ENCODE assay signal across 8 mouse cellular contexts in the genomic region with DNA sequence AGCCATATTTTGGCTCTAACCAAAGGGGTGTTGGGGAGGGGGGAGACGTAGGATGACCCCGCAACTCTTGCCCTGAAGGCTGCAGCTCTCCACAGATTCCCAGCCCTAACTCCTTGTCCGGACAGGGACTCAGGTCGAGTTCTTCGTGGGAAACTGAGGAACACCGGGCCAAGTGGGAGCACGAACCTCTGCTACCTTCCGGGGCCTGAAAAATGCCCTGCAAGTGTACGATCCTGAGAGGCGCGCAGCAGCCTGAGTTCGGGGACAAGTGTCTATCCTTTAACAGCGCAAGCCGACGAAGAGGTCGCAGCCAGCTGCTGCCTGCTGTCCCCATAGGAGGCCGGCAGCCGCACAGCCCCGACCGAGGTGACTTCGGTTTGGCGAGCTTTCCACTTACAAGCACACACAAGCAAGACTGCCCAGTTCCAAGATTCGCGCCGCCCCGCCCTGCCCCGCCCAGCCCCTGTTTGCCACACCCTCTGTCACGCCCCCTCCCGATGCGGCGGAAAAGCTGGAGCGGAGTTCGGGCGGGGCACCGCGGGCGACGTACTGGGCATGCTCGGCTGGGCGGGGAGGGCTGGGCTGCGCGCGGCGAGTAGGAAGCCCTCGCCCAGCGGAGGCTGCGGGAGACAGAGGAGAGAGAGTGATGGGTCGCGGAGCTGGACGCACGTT. TPM values are rescaled to one million over a fixed set of nuclear protein-coding genes. Genes with fewer than 3 reads are reported as not detected.
DNase-seq lines count a peak whose midpoint lies in the region; ATAC-seq and TF ChIP-seq lines count a peak whose summit lies in the region.

No protein-coding gene starts in this region.

- peak overlapping the region; percentile 93 for H3K27ac ChIP-seq in embryonic facial prominence, embryonic 10.5 days (replicated peaks)
- H3K27ac ChIP-seq in intestine, postnatal 0 days (ENCODE audit: low read depth, low read length): peak overlapping the region; percentile 88
- H3K27ac ChIP-seq in midbrain, embryonic 10.5 days (replicated peaks): peak overlapping the region; percentile 94

- no peaks in the 10 kb centered on the region for H3K27me3 ChIP-seq in embryonic facial prominence, embryonic 10.5 days (replicated peaks; ENCODE audit: low read depth, poor library complexity, severe bottlenecking)
- H3K27me3 ChIP-seq in intestine, postnatal 0 days (replicated peaks; ENCODE audit: control insufficient read depth, insufficient read depth, low read length): no peaks in the 10 kb centered on the region
- no peaks in the 10 kb centered on the region for H3K27me3 ChIP-seq in midbrain, embryonic 10.5 days (ENCODE audit: low read depth, poor library complexity, severe bottlenecking)

- peak; percentile 64 for ATAC-seq in granulocyte monocyte progenitor cell, adult 5-6 weeks (replicated peaks; ENCODE audit: poor library complexity, severe bottlenecking)
- peak; percentile 90 for ATAC-seq in intestine, postnatal 0 days

- peak overlapping the region; percentile 93 for H3K4me2 ChIP-seq in intestine, postnatal 0 days (replicated peaks; ENCODE audit: low read depth)

- H3K9ac ChIP-seq in intestine, postnatal 0 days (ENCODE audit: low read depth, low read length): peak overlapping the region; percentile 69

- TF ChIP-seq CTCF in intestine, postnatal 0 days (IDR thresholded peaks at IDR 0.05; ENCODE audit: low read depth): no peak

- no peaks in the 10 kb centered on the region for H3K9me3 ChIP-seq in embryonic facial prominence, embryonic 10.5 days
- no peaks in the 10 kb centered on the region for H3K9me3 ChIP-seq in intestine, postnatal 0 days (ENCODE audit: control insufficient read depth)
- H3K9me3 ChIP-seq in midbrain, embryonic 10.5 days (replicated peaks): no peaks in the 10 kb centered on the region

- under 1% methylated on average over 49 of the region's 51 CpGs for WGBS in embryonic facial prominence, embryonic 10.5 days
- under 1% methylated on average over 51 of the region's 51 CpGs for WGBS in intestine, postnatal 0 days
- WGBS in midbrain, embryonic 10.5 days: under 1% methylated on average over 51 of the region's 51 CpGs

- H3K4me1 ChIP-seq in embryonic facial prominence, embryonic 10.5 days: peaks cover 17% of the 10 kb centered on the region
- H3K4me1 ChIP-seq in intestine, postnatal 0 days (replicated peaks; ENCODE audit: control insufficient read depth, insufficient read depth, low read length): no peaks in the 10 kb centered on the region
- peaks cover 33% of the 10 kb centered on the region for H3K4me1 ChIP-seq in midbrain, embryonic 10.5 days

- peak; percentile 98 for DNase-seq in adrenal gland, postnatal 14 days
- peak; percentile 98 for DNase-seq in embryonic facial prominence, embryonic 10.5 days (ENCODE audit: low spot score)
- peak; percentile 95 for DNase-seq in left cerebral cortex, postnatal 36 days (ENCODE audit: low spot score in 2 of 2)
- DNase-seq in midbrain, embryonic 10.5 days (ENCODE audit: low spot score): peak; percentile 97
- DNase-seq in right cerebral cortex, postnatal 36 days (ENCODE audit: low spot score in 2 of 2): peak; percentile 92 to 93
- peak; percentile 94 to 97 for DNase-seq in urinary bladder, postnatal 4 days (ENCODE audit: low spot score in 2 of 2)

- intact Hi-C loops in left cerebral cortex, postnatal 36 days (cut with DNase I): loop anchor here (2.0 to 10.0 kb wide), 3 partner anchors 97 to 807 kb away; no protein-coding TSS in a partner anchor

- peaks cover 4% of the 10 kb centered on the region; the same call in 1 of the 2 replicates for H3K36me3 ChIP-seq in embryonic facial prominence, embryonic 10.5 days (replicated peaks)
- no peaks in the 10 kb centered on the region for H3K36me3 ChIP-seq in intestine, postnatal 0 days (ENCODE audit: control insufficient read depth, insufficient read depth)
- H3K36me3 ChIP-seq in midbrain, embryonic 10.5 days: 0 out of 2 replicates have a peak, but pooled peaks cover 8% of the 10 kb centered on the region

- H3K4me3 ChIP-seq in embryonic facial prominence, embryonic 10.5 days: peak overlapping the region; percentile 80
- H3K4me3 ChIP-seq in intestine, postnatal 0 days (ENCODE audit: low read depth, low read length): peak overlapping the region; percentile 83
- H3K4me3 ChIP-seq in midbrain, embryonic 10.5 days: peak overlapping the region; percentile 84

RNA-seq across cellular contexts. Expression of a gene that starts 1.6 kb away (rescaled TPM):
- 0.19 TPM in 1 of 2 replicates, not detected in the other for total RNA-seq in adrenal gland, postnatal 14 days (2021)
- not detected in 2 replicates for polyA plus RNA-seq in embryonic facial prominence, embryonic 10.5 days (2016; fragmentation: Nextera tagmentation; extraction: Ambion mirVana)
- total RNA-seq in granulocyte monocyte progenitor cell, adult 5-6 weeks (2014; fragmentation: Nextera tagmentation): 0.06 TPM in 1 of 2 replicates, not detected in the other
- total RNA-seq in granulocyte monocyte progenitor cell, adult 5-6 weeks (2017): 0.15 and 0.34 TPM in 2 replicates
- not detected in 2 replicates for polyA plus RNA-seq in intestine, postnatal 0 days (2015; fragmentation: Nextera tagmentation; extraction: Ambion mirVana)
- 1 to 10 TPM; 2.8 to 2.9 TPM for total RNA-seq in left cerebral cortex, postnatal 36 days (2021)
- polyA plus RNA-seq in midbrain, embryonic 10.5 days (2016; fragmentation: Nextera tagmentation; extraction: Ambion mirVana): not detected in 2 replicates

RNA-seq across cellular contexts. Expression of a gene that starts 2.7 kb away (rescaled TPM):
- total RNA-seq in adrenal gland, postnatal 14 days (2021): 4.9 and 6.3 TPM in 2 replicates
- 10.3 and 11.0 TPM in 2 replicates for polyA plus RNA-seq in embryonic facial prominence, embryonic 10.5 days (2016; fragmentation: Nextera tagmentation; extraction: Ambion mirVana)
- 4.0 and 5.2 TPM in 2 replicates for total RNA-seq in granulocyte monocyte progenitor cell, adult 5-6 weeks (2014; fragmentation: Nextera tagmentation)
- 8.1 and 10.5 TPM in 2 replicates for total RNA-seq in granulocyte monocyte progenitor cell, adult 5-6 weeks (2017)
- 3.9 and 4.1 TPM in 2 replicates for polyA plus RNA-seq in intestine, postnatal 0 days (2015; fragmentation: Nextera tagmentation; extraction: Ambion mirVana)
- total RNA-seq in left cerebral cortex, postnatal 36 days (2021): 10 to 100 TPM; 41.2 to 42.6 TPM
- 9.7 and 11.6 TPM in 2 replicates for polyA plus RNA-seq in midbrain, embryonic 10.5 days (2016; fragmentation: Nextera tagmentation; extraction: Ambion mirVana)

Comparison
In these comparisons a context has a peak if more than half of its experiments do, and no peak if none do; other contexts are left out.
1. Peak in every context shown above with its lines: DNase-seq, ATAC-seq, H3K4me3 ChIP-seq and H3K27ac ChIP-seq.